Mouse (Mus musculus) MEL (cell line): Measurements from ENCODE around the gene Kcnn1. TPM values are rescaled to one million over a fixed set of nuclear protein-coding genes. Genes with fewer than 3 reads are reported as not detected.

ENCODE experiments used
- DNase-seq: peaks from one replicate; pipeline ENCODE4 v3.0.0; 2011; ENCODE audit warnings: low read depth, low spot score
- H3K27ac ChIP-seq: 2 replicates; pipeline ENCODE4 v1.5.1; 2012; ENCODE audit warnings: low read depth, mild to moderate bottlenecking, control low read depth, low read length, moderate library complexity; ENCODE audit not compliant: control insufficient read depth
- H3K27me3 ChIP-seq, 2 experiments: fragments of 150-350 bp in 1 of 2; sonication (generic) in 1 of 2; 2 replicates each; pipeline ENCODE4 v1.6.1; 2012; ENCODE audit warnings: low read length in 2 of 2, mild to moderate bottlenecking in 2 of 2, improper control_type of control experiment in 1 of 2, moderate library complexity in 1 of 2; ENCODE audit not compliant: insufficient read depth in 2 of 2, control insufficient read depth in 1 of 2
- H3K36me3 ChIP-seq, 2 experiments: 2 replicates each; pipeline ENCODE4 v1.6.1; 2012 to 2014; ENCODE audit warnings: low read length in 2 of 2, improper control_type of control experiment in 1 of 2, inconsistent platforms in 1 of 2, mild to moderate bottlenecking in 1 of 2; ENCODE audit not compliant: insufficient read depth in 2 of 2, control insufficient read depth in 1 of 2
- H3K4me1 ChIP-seq, 2 experiments: fragments of 150-350 bp in 1 of 2; sonication (generic) in 1 of 2; 2 replicates each; pipeline ENCODE4 v1.6.1; 2012; ENCODE audit warnings: low read length in 2 of 2, improper control_type of control experiment in 1 of 2, mild to moderate bottlenecking in 1 of 2; ENCODE audit not compliant: insufficient read depth in 2 of 2, control insufficient read depth in 1 of 2
- H3K4me3 ChIP-seq, 2 experiments: fragments of 150-350 bp in 1 of 2; sonication (generic) in 1 of 2; 2 replicates each; pipeline ENCODE4 v1.5.1; 2012; ENCODE audit warnings: low read depth in 2 of 2, low read length in 2 of 2, mild to moderate bottlenecking in 2 of 2, moderate library complexity in 2 of 2, control low read depth in 1 of 2, improper control_type of control experiment in 1 of 2; ENCODE audit not compliant: control insufficient read depth in 1 of 2, insufficient read depth in 1 of 2
- H3K79me2 ChIP-seq: 2 replicates; pipeline ENCODE4 v1.6.1; 2012; ENCODE audit warnings: mild to moderate bottlenecking, low read length, moderate library complexity; ENCODE audit not compliant: control insufficient read depth, poor library complexity, insufficient read depth
- H3K9ac ChIP-seq: 2 replicates; pipeline ENCODE4 v1.6.1; 2012; ENCODE audit warnings: low read depth, mild to moderate bottlenecking, control low read depth, low read length, moderate library complexity; ENCODE audit not compliant: control insufficient read depth, poor library complexity, severe bottlenecking
- H3K9me3 ChIP-seq: fragments of 150-350 bp; sonication (generic); replicated peaks from 2 replicates; pipeline ENCODE4 v1.6.1; 2012; ENCODE audit warnings: mild to moderate bottlenecking, low read length, improper control_type of control experiment, moderate library complexity; ENCODE audit not compliant: insufficient read depth
- BHLHE40 ChIP-seq: IDR thresholded peaks from 2 replicates; pipeline ENCODE4 v1.6.1; 2012; ENCODE audit warnings: low read depth, mild to moderate bottlenecking, inconsistent platforms, low read length, improper control_type of control experiment, borderline replicate concordance
- CHD2 ChIP-seq: IDR thresholded peaks from 2 replicates; pipeline ENCODE4 v1.6.1; 2011; ENCODE audit warnings: low read length, improper control_type of control experiment
- CTCF ChIP-seq, 3 experiments: IDR thresholded peaks in 2 of 3; conservative IDR thresholded peaks in 1 of 3; 2 replicates each; pipeline ENCODE4 v1.5.1; 2011 to 2012; ENCODE audit warnings: low read length in 3 of 3, low read depth in 2 of 3, mild to moderate bottlenecking in 2 of 3, improper control_type of control experiment in 1 of 3, inconsistent platforms in 1 of 3, mixed read lengths in 1 of 3, moderate library complexity in 1 of 3; ENCODE audit not compliant: control insufficient read depth in 1 of 3, insufficient read depth in 1 of 3, poor library complexity in 1 of 3, severe bottlenecking in 1 of 3
- E2F4 ChIP-seq: IDR thresholded peaks from 2 replicates; pipeline ENCODE4 v1.6.1; 2011; ENCODE audit warnings: low read depth, low read length, improper control_type of control experiment, borderline replicate concordance
- EP300 ChIP-seq, 2 experiments: IDR thresholded peaks; 2 replicates each; pipeline ENCODE4 v1.6.1; 2011; ENCODE audit warnings: improper control_type of control experiment in 2 of 2, low read length in 2 of 2, low read depth in 1 of 2, mild to moderate bottlenecking in 1 of 2
- ETS1 ChIP-seq: IDR thresholded peaks from 2 replicates; pipeline ENCODE4 v1.6.1; 2012; ENCODE audit warnings: low read depth, mild to moderate bottlenecking, inconsistent platforms, low read length, improper control_type of control experiment, moderate library complexity
- GABPA ChIP-seq: IDR thresholded peaks from 2 replicates; pipeline ENCODE4 v1.6.1; 2012; ENCODE audit warnings: low read depth, mild to moderate bottlenecking, inconsistent platforms, low read length, improper control_type of control experiment, moderate library complexity
- GATA1 ChIP-seq: IDR thresholded peaks from 2 replicates; pipeline ENCODE4 v1.6.1; 2011; ENCODE audit warnings: low read depth, low read length, improper control_type of control experiment
- HCFC1 ChIP-seq: IDR thresholded peaks from 2 replicates; pipeline ENCODE4 v1.6.1; 2012; ENCODE audit warnings: low read depth, mild to moderate bottlenecking, inconsistent platforms, low read length, improper control_type of control experiment, moderate library complexity
- JUND ChIP-seq: IDR thresholded peaks from 2 replicates; pipeline ENCODE4 v1.6.1; 2011; ENCODE audit warnings: low read depth, mild to moderate bottlenecking, improper control_type of control experiment, low read length
- KAT2A ChIP-seq: conservative IDR thresholded peaks from 2 replicates; pipeline ENCODE4 v1.6.1; 2012; ENCODE audit warnings: low read depth, low read length, improper control_type of control experiment, inconsistent platforms
- MAFK ChIP-seq: IDR thresholded peaks from 2 replicates; pipeline ENCODE4 v1.6.1; 2011; ENCODE audit warnings: low read depth, mild to moderate bottlenecking, low read length, improper control_type of control experiment, borderline replicate concordance
- MAZ ChIP-seq: IDR thresholded peaks from 2 replicates; pipeline ENCODE4 v1.6.1; 2012; ENCODE audit warnings: low read depth, mild to moderate bottlenecking, inconsistent platforms, low read length, improper control_type of control experiment
- MEF2A ChIP-seq: IDR thresholded peaks from 2 replicates; pipeline ENCODE4 v1.6.1; 2014; ENCODE audit warnings: low read depth, mild to moderate bottlenecking, inconsistent platforms, low read length, improper control_type of control experiment; ENCODE audit not compliant: poor library complexity, insufficient replicate concordance, severe bottlenecking; ENCODE audit errors: extremely low read depth
- MXI1 ChIP-seq: IDR thresholded peaks from 2 replicates; pipeline ENCODE4 v1.6.1; 2011; ENCODE audit warnings: mild to moderate bottlenecking, low read depth, low read length, improper control_type of control experiment
- MYB ChIP-seq: IDR thresholded peaks from 2 replicates; pipeline ENCODE4 v1.6.1; 2011; ENCODE audit warnings: mild to moderate bottlenecking, low read depth, low read length, improper control_type of control experiment
- MYC ChIP-seq: IDR thresholded peaks from 2 replicates; pipeline ENCODE4 v1.6.1; 2011; ENCODE audit warnings: low read depth, mild to moderate bottlenecking, low read length, improper control_type of control experiment, moderate library complexity
- NRF1 ChIP-seq: IDR thresholded peaks from 2 replicates; pipeline ENCODE4 v1.6.1; 2014; ENCODE audit warnings: low read depth, mild to moderate bottlenecking, inconsistent platforms, low read length, improper control_type of control experiment, moderate library complexity; ENCODE audit not compliant: poor library complexity, insufficient read depth, severe bottlenecking
- POLR2A ChIP-seq, 2 experiments: IDR thresholded peaks; 2 replicates each; pipeline ENCODE4 v1.6.1; 2011 to 2012; ENCODE audit warnings: low read length in 2 of 2, mild to moderate bottlenecking in 2 of 2, control low read depth in 1 of 2, improper control_type of control experiment in 1 of 2, low read depth in 1 of 2, moderate library complexity in 1 of 2; ENCODE audit not compliant: control insufficient read depth in 1 of 2, insufficient read depth in 1 of 2, poor library complexity in 1 of 2
- POLR2AphosphoS2 ChIP-seq: IDR thresholded peaks from 2 replicates; pipeline ENCODE4 v1.6.1; 2011; ENCODE audit warnings: low read length, improper control_type of control experiment
- POLR2AphosphoS5 ChIP-seq: IDR thresholded peaks from 2 replicates; pipeline ENCODE4 v1.6.1; 2012; ENCODE audit warnings: low read depth, borderline replicate concordance, mild to moderate bottlenecking, inconsistent platforms, low read length, moderate library complexity, mixed read lengths
- RAD21 ChIP-seq: IDR thresholded peaks from 2 replicates; pipeline ENCODE4 v1.6.1; 2011; ENCODE audit warnings: mild to moderate bottlenecking, low read depth, low read length, improper control_type of control experiment
- RCOR1 ChIP-seq: IDR thresholded peaks from 2 replicates; pipeline ENCODE4 v1.6.1; 2012; ENCODE audit warnings: low read depth, mild to moderate bottlenecking, inconsistent platforms, low read length, improper control_type of control experiment
- SIN3A ChIP-seq: IDR thresholded peaks from 2 replicates; pipeline ENCODE4 v1.6.1; 2012; ENCODE audit warnings: low read length, improper control_type of control experiment, inconsistent platforms
- SMC3 ChIP-seq: IDR thresholded peaks from 2 replicates; pipeline ENCODE4 v1.6.1; 2011; ENCODE audit warnings: low read depth, low read length, improper control_type of control experiment
- TAL1 ChIP-seq: IDR thresholded peaks from 2 replicates; pipeline ENCODE4 v1.6.1; 2012; ENCODE audit warnings: mild to moderate bottlenecking, inconsistent platforms, low read length, moderate library complexity, mixed read lengths
- TBP ChIP-seq: IDR thresholded peaks from 2 replicates; pipeline ENCODE4 v1.8.0; 2011; ENCODE audit warnings: low read depth, low read length, improper control_type of control experiment
- TCF12 ChIP-seq: IDR thresholded peaks from 2 replicates; pipeline ENCODE4 v1.6.1; 2014; ENCODE audit warnings: low read depth, mild to moderate bottlenecking, inconsistent platforms, low read length, improper control_type of control experiment, moderate library complexity
- UBTF ChIP-seq: IDR thresholded peaks from 2 replicates; pipeline ENCODE4 v1.6.1; 2012; ENCODE audit warnings: low read depth, mild to moderate bottlenecking, inconsistent platforms, low read length, improper control_type of control experiment, moderate library complexity, borderline replicate concordance; ENCODE audit not compliant: insufficient read depth
- USF1 ChIP-seq: IDR thresholded peaks from 2 replicates; pipeline ENCODE4 v1.6.1; 2014; ENCODE audit warnings: low read depth, mild to moderate bottlenecking, inconsistent platforms, low read length, improper control_type of control experiment, moderate library complexity
- USF2 ChIP-seq, 2 experiments: IDR thresholded peaks; 2 replicates each; pipeline ENCODE4 v1.6.1; 2011 to 2012; ENCODE audit warnings: improper control_type of control experiment in 2 of 2, low read length in 2 of 2, borderline replicate concordance in 1 of 2, inconsistent platforms in 1 of 2, low read depth in 1 of 2, mild to moderate bottlenecking in 1 of 2; ENCODE audit not compliant: insufficient read depth in 1 of 2
- ZC3H11A ChIP-seq: IDR thresholded peaks from 2 replicates; pipeline ENCODE4 v1.6.1; 2012; ENCODE audit warnings: low read depth, mild to moderate bottlenecking, inconsistent platforms, low read length, improper control_type of control experiment
- ZKSCAN1 ChIP-seq: IDR thresholded peaks from 2 replicates; pipeline ENCODE4 v1.6.1; 2012; ENCODE audit warnings: low read depth, mild to moderate bottlenecking, inconsistent platforms, low read length, improper control_type of control experiment, moderate library complexity
- ZMIZ1 ChIP-seq: IDR thresholded peaks from 2 replicates; pipeline ENCODE4 v1.6.1; 2012; ENCODE audit warnings: low read depth, mild to moderate bottlenecking, inconsistent platforms, low read length, improper control_type of control experiment, moderate library complexity
- ZNF384 ChIP-seq: IDR thresholded peaks from 2 replicates; pipeline ENCODE4 v1.6.1; 2012; ENCODE audit warnings: low read depth, mild to moderate bottlenecking, inconsistent platforms, low read length, improper control_type of control experiment
- polyA plus RNA-seq, 2 experiments: library from polyadenylated mRNA; stranded (reverse) in 1 of 2; unstranded in 1 of 2; fragments of >175 nt in 1 of 2; fragments of >200 nt in 1 of 2; gene quantifications; 2 replicates each; pipeline versions ENCODE4 v1.2.1 to v1.2.4; 2012; ENCODE audit warnings: low replicate concordance in 2 of 2, low read depth in 1 of 2; ENCODE audit not compliant: insufficient read length in 2 of 2, insufficient read depth in 1 of 2, missing spikeins in 1 of 2
- total RNA-seq: library from RNA; depleted of rRNA; stranded (reverse); fragments of 300-350 nt; gene quantifications from 2 replicates; pipeline ENCODE4 v1.2.3, GENCODE M21; 2012

The Kcnn1 gene
- total and polyA plus RNA-seq, 3 experiments: 8.9 to 10.7 TPM; not detected in 1

- DNase-seq: peak; percentile 93
- H3K27ac ChIP-seq: peak overlapping the region; percentile 21; the same call in 1 of the 2 replicates
- H3K9me3 ChIP-seq: no peaks in the 10 kb centered on the region
- peaks cover 19% of the 10 kb centered on the region for H3K79me2 ChIP-seq
- H3K4me1 ChIP-seq: peaks cover under 1 to 4% of the 10 kb centered on the region in 2 experiments; a peak in 3 of 4 replicates
- no peak overlapping the region for H3K4me3 ChIP-seq
- H3K36me3 ChIP-seq: peaks cover 7 to 12% of the 10 kb centered on the region in 2 experiments; a peak in 3 of 4 replicates
- H3K9ac ChIP-seq: no peak overlapping the region
- no peaks in the 10 kb centered on the region for H3K27me3 ChIP-seq
- TF ChIP-seq MYC (0 out of 2 replicates have a peak, but pooled peaks have one; percentile 24), EP300 (IDR thresholded peaks at IDR 0.05; ENCODE audit: low read depth in 1 of 2, low read length in 2 of 2) (no peak), GATA1 (0 out of 2 replicates have a peak, but pooled peaks have one; percentile 10), POLR2A (IDR thresholded peaks at IDR 0.05; ENCODE audit: control insufficient read depth in 1 of 2, insufficient read depth in 1 of 2, low read depth in 1 of 2, low read length in 2 of 2, poor library complexity in 1 of 2) (peak; percentile 31 to 68; a peak in 2 of 4 replicates), ZC3H11A (no peak), CTCF (IDR thresholded peaks at IDR 0.05 in 2 of 3, conservative IDR thresholded peaks at IDR 0.05 in 1 of 3; ENCODE audit: control insufficient read depth in 1 of 3, insufficient read depth in 1 of 3, low read depth in 2 of 3, low read length in 3 of 3, poor library complexity in 1 of 3, severe bottlenecking in 1 of 3) (peak; percentile 60 to 72 (median 65)), MAZ (0 out of 2 replicates have a peak, but pooled peaks have one; percentile 52), MAFK (no peak), RAD21 (no peak), USF1 (no peak), JUND (no peak), SMC3 (peak; percentile 45), E2F4 (no peak), POLR2AphosphoS2 (peak; percentile 100), CHD2 (peak; percentile 41), RCOR1 (no peak; the same call in 1 of the 2 replicates), TBP (no peak), KAT2A (no peak), UBTF (no peak), TCF12 (no peak), MEF2A (no peak), GABPA (no peak), ZNF384 (no peak), ZKSCAN1 (no peak), MYB (peak; percentile 52; the same call in 1 of the 2 replicates), HCFC1 (0 out of 2 replicates have a peak, but pooled peaks have one; percentile 31), USF2 (IDR thresholded peaks at IDR 0.05; ENCODE audit: borderline replicate concordance in 1 of 2, insufficient read depth in 1 of 2, low read depth in 1 of 2, low read length in 2 of 2) (no peak), ETS1 (no peak), TAL1 (no peak), SIN3A (peak; percentile 25; the same call in 1 of the 2 replicates), ZMIZ1 (peak; percentile 66), POLR2AphosphoS5 (peak; percentile 21; the same call in 1 of the 2 replicates), BHLHE40 (no peak), NRF1 (no peak), MXI1 (no peak)
Measured at GRCm38 (mm10) chr8:70893656-70894384, 30.8 kb upstream of the Kcnn1 start.
